ENCODE assay signal across 29 mouse cellular contexts in the genomic region with DNA sequence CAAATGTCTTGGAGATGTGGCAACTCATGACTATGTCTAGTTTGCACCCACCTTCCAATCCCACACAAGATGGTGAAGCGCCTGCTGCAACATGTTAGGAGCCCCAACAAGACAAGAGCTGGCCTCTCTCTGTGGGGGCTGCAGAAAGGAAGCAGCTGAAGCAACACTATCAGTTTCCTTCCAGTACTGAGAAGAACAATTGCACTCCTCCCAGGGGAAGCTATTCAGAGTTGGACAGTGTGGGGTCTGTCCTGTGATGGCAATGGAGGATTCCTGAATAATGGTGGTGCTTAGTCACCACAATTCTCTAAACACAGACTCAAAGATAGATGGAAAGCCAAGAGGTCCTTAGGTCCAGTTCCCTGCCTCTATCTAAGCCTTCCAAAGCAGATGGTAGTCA. TPM values are rescaled to one million over a fixed set of nuclear protein-coding genes. Genes with fewer than 3 reads are reported as not detected.
DNase-seq lines count a peak whose midpoint lies in the region; ATAC-seq and TF ChIP-seq lines count a peak whose summit lies in the region.
"Had no signal": no experiment of that assay in that cellular context is flagged by ENCODE, and none has a peak within 500 bp of the region (broad histone marks: within the 10 kb centered on the region; RNA-seq: fewer than 3 reads in every experiment).

No protein-coding gene starts in this region.

- H3K27ac ChIP-seq in kidney, embryonic 16.5 days (ENCODE audit: low read length): no peak overlapping the region
- no peak overlapping the region for H3K27ac ChIP-seq in kidney, adult 2 months (ENCODE audit: insufficient read depth, low read depth, low read length)
- H3K27ac ChIP-seq in heart, embryonic 16.5 days (ENCODE audit: low read length): no peak overlapping the region
- no peak overlapping the region for H3K27ac ChIP-seq in neural tube, embryonic 15.5 days (replicated peaks)
- H3K27ac ChIP-seq: embryonic facial prominence, embryonic 12.5 days; forebrain, embryonic 12.5 days; gastrocnemius, adult 2 months; hindbrain, embryonic 15.5 days; intestine, embryonic 15.5 days; layer of hippocampus, adult 2 months; limb, embryonic 12.5 days; liver, embryonic 12.5 days; midbrain, embryonic 12.5 days; stomach, embryonic 15.5 days had no signal

- H3K9me3 ChIP-seq in kidney, embryonic 16.5 days (ENCODE audit: low read length): no peaks in the 10 kb centered on the region
- no peaks in the 10 kb centered on the region for H3K9me3 ChIP-seq in heart, embryonic 16.5 days (replicated peaks; ENCODE audit: control insufficient read depth, low read length)
- H3K9me3 ChIP-seq in neural tube, embryonic 15.5 days (replicated peaks): no peaks in the 10 kb centered on the region
- H3K9me3 ChIP-seq: embryonic facial prominence, embryonic 12.5 days; forebrain, embryonic 12.5 days; hindbrain, embryonic 15.5 days; intestine, embryonic 15.5 days; liver, embryonic 12.5 days; stomach, embryonic 15.5 days had no signal

- no peak overlapping the region for H3K9ac ChIP-seq in kidney, embryonic 16.5 days (replicated peaks; ENCODE audit: low read length)
- H3K9ac ChIP-seq in heart, embryonic 16.5 days (ENCODE audit: low read length): no peak overlapping the region
- H3K9ac ChIP-seq in neural tube, embryonic 15.5 days (replicated peaks): no peak overlapping the region
- H3K9ac ChIP-seq: embryonic facial prominence, embryonic 12.5 days; forebrain, embryonic 12.5 days; hindbrain, embryonic 15.5 days; intestine, embryonic 15.5 days; limb, embryonic 12.5 days; liver, embryonic 12.5 days; midbrain, embryonic 12.5 days; stomach, embryonic 15.5 days had no signal

- no peaks in the 10 kb centered on the region for H3K36me3 ChIP-seq in kidney, embryonic 16.5 days (ENCODE audit: insufficient read depth, low read length)
- no peaks in the 10 kb centered on the region for H3K36me3 ChIP-seq in kidney, adult 2 months (ENCODE audit: control insufficient read depth, insufficient read depth, low read length)
- no peaks in the 10 kb centered on the region for H3K36me3 ChIP-seq in heart, embryonic 16.5 days (ENCODE audit: control insufficient read depth, insufficient read depth)
- no peaks in the 10 kb centered on the region for H3K36me3 ChIP-seq in neural tube, embryonic 15.5 days
- H3K36me3 ChIP-seq: forebrain, embryonic 12.5 days; hindbrain, embryonic 15.5 days; intestine, embryonic 15.5 days; limb, embryonic 12.5 days; liver, embryonic 12.5 days; midbrain, embryonic 12.5 days; stomach, embryonic 15.5 days had no signal

- H3K4me2 ChIP-seq in kidney, embryonic 16.5 days (replicated peaks; ENCODE audit: low read depth, low read length): no peak overlapping the region
- H3K4me2 ChIP-seq in heart, embryonic 16.5 days (ENCODE audit: low read depth, low read length): no peak overlapping the region
- no peak overlapping the region for H3K4me2 ChIP-seq in neural tube, embryonic 15.5 days
- H3K4me2 ChIP-seq: embryonic facial prominence, embryonic 12.5 days; forebrain, embryonic 12.5 days; hindbrain, embryonic 15.5 days; intestine, embryonic 15.5 days; limb, embryonic 12.5 days; liver, embryonic 12.5 days; midbrain, embryonic 12.5 days; stomach, embryonic 15.5 days had no signal

- intact Hi-C loops in left cerebral cortex, postnatal 25 days (cut with DNase I): no loop called here

- H3K4me3 ChIP-seq in kidney, embryonic 16.5 days (ENCODE audit: low read length): no peak overlapping the region
- no peak overlapping the region for H3K4me3 ChIP-seq in kidney, adult 2 months (ENCODE audit: insufficient read depth, low read depth, low read length)
- no peak overlapping the region for H3K4me3 ChIP-seq in heart, embryonic 16.5 days (ENCODE audit: low read length)
- H3K4me3 ChIP-seq in neural tube, embryonic 15.5 days (replicated peaks): no peak overlapping the region
- H3K4me3 ChIP-seq: embryonic facial prominence, embryonic 12.5 days; erythroblast, embryonic 14.5 days; forebrain, embryonic 12.5 days; gastrocnemius, adult 2 months; hindbrain, embryonic 15.5 days; intestine, embryonic 15.5 days; layer of hippocampus, adult 2 months; limb, embryonic 12.5 days; liver, embryonic 12.5 days; midbrain, embryonic 12.5 days; stomach, embryonic 15.5 days had no signal

- DNase-seq in embryo, embryonic 10 days (ENCODE audit: low spot score): peak; percentile 31
- DNase-seq in embryo, embryonic 9.5 days (ENCODE audit: extremely low spot score): no peak
- no peak for DNase-seq in kidney, adult 2 months
- peak; percentile 1 for DNase-seq in brain, embryonic 14.5 days (ENCODE audit: low read depth)
- no peak for DNase-seq in left cerebral cortex, postnatal 25 days (ENCODE audit: low spot score in 2 of 2)
- DNase-seq: adrenal gland, postnatal 10 days; cerebellum, adult 2 months; cerebellum, postnatal 36 days; gastrocnemius, adult 2 months; kidney, postnatal 14 days; layer of hippocampus, postnatal 36 days; lung, adult 2 months; lung, postnatal 14 days; thymus, adult 2 months; thymus, postnatal 4 days had no signal

- no peak for TF ChIP-seq POLR2A in kidney, adult 2 months (IDR thresholded peaks at IDR 0.05; ENCODE audit: low read depth, low read length)
- TF ChIP-seq POLR2A in brain, embryonic 14.5 days (IDR thresholded peaks at IDR 0.05; ENCODE audit: borderline replicate concordance, extremely low read depth, insufficient read depth, insufficient read length, poor library complexity, severe bottlenecking): no peak

- WGBS in kidney, embryonic 16.5 days: 83% methylated on average over 1 of the region's 1 CpGs
- 91% methylated on average over 1 of the region's 1 CpGs for WGBS in kidney, adult 2 months
- 59% methylated on average over 1 of the region's 1 CpGs for WGBS in heart, embryonic 16.5 days
- 96% methylated on average over 1 of the region's 1 CpGs for WGBS in neural tube, embryonic 15.5 days

- ATAC-seq in kidney, embryonic 16.5 days (ENCODE audit: low FRiP score, low TSS enrichment): peak; percentile 35; the same call in 1 of the 2 replicates
- peak; percentile 69 for ATAC-seq in heart, embryonic 16.5 days (replicated peaks; ENCODE audit: extremely low read depth, insufficient read depth, low FRiP score)
- ATAC-seq in neural tube, embryonic 15.5 days (ENCODE audit: low FRiP score): no peak
- ATAC-seq: activated CD4-positive, CD25-positive, alpha-beta regulatory T cell, adult 4 months; intestine, embryonic 15.5 days; liver, embryonic 12.5 days had no signal

- no peak for TF ChIP-seq CTCF in kidney, adult 2 months (conservative IDR thresholded peaks at IDR 0.05; ENCODE audit: insufficient read depth, insufficient read length, low read depth, low read length)
- no peak for TF ChIP-seq CTCF in brain, embryonic 14.5 days (IDR thresholded peaks at IDR 0.05; ENCODE audit: borderline replicate concordance, extremely low read depth, insufficient read depth, insufficient read length)

- no peaks in the 10 kb centered on the region for H3K27me3 ChIP-seq in kidney, embryonic 16.5 days (ENCODE audit: insufficient read depth, low read length)
- no peaks in the 10 kb centered on the region; the same call in 1 of the 2 replicates for H3K27me3 ChIP-seq in kidney, adult 2 months (replicated peaks; ENCODE audit: control insufficient read depth, insufficient read depth, low read length)
- H3K27me3 ChIP-seq in heart, embryonic 16.5 days (ENCODE audit: control insufficient read depth, insufficient read depth, low read length): no peaks in the 10 kb centered on the region
- H3K27me3 ChIP-seq in neural tube, embryonic 15.5 days (replicated peaks): no peaks in the 10 kb centered on the region
- H3K27me3 ChIP-seq: embryonic facial prominence, embryonic 12.5 days; forebrain, embryonic 12.5 days; hindbrain, embryonic 15.5 days; intestine, embryonic 15.5 days; limb, embryonic 12.5 days; liver, embryonic 12.5 days; midbrain, embryonic 12.5 days; stomach, embryonic 15.5 days had no signal

- H3K4me1 ChIP-seq in kidney, embryonic 16.5 days (ENCODE audit: insufficient read depth, low read length): no peaks in the 10 kb centered on the region
- peaks cover 3% of the 10 kb centered on the region; the same call in 1 of the 2 replicates for H3K4me1 ChIP-seq in kidney, adult 2 months (ENCODE audit: control insufficient read depth, insufficient read depth, low read length)
- H3K4me1 ChIP-seq in heart, embryonic 16.5 days (ENCODE audit: control insufficient read depth, insufficient read depth, low read length): no peaks in the 10 kb centered on the region
- no peaks in the 10 kb centered on the region for H3K4me1 ChIP-seq in neural tube, embryonic 15.5 days
- H3K4me1 ChIP-seq: forebrain, embryonic 12.5 days; hindbrain, embryonic 15.5 days; intestine, embryonic 15.5 days; liver, embryonic 12.5 days; midbrain, embryonic 12.5 days; stomach, embryonic 15.5 days had no signal

RNA-seq across cellular contexts. Expression of gene Igf1, which starts 35.2 kb away (rescaled TPM):
- 30.5 and 32.4 TPM in 2 replicates for polyA plus RNA-seq in kidney, embryonic 16.5 days (2015; fragmentation: Nextera tagmentation; extraction: Ambion mirVana)
- polyA plus RNA-seq in kidney, adult 2 months (2012; rRNA removed): 28.9 and 29.7 TPM in 2 replicates
- polyA plus RNA-seq in brain, embryonic 14.5 days (2012; rRNA removed): 4.3 and 7.9 TPM in 2 replicates
- polyA plus RNA-seq in heart, embryonic 16.5 days (2015; fragmentation: Nextera tagmentation; extraction: Ambion mirVana): 27.5 and 28.0 TPM in 2 replicates
- total RNA-seq in left cerebral cortex, postnatal 25 days (2021): 10 to 100 TPM in 1 of 2 experiments, 1 to 10 TPM in 1; 9.2 to 11.5 TPM
- 24.7 and 29.6 TPM in 2 replicates for polyA plus RNA-seq in neural tube, embryonic 15.5 days (2015; fragmentation: Nextera tagmentation; extraction: Ambion mirVana)

Comparison
In these comparisons a context has a peak if more than half of its experiments do, and no peak if none do; other contexts are left out.
1. DNase-seq: peak in embryo, embryonic 10 days (single experiment) and brain, embryonic 14.5 days (single experiment); none in embryo, embryonic 9.5 days (single experiment), kidney, adult 2 months (single experiment) and left cerebral cortex, postnatal 25 days (0 of 2).